Mouse (Mus musculus): ENCODE measurements around the gene Ppp1ca.
A peak's percentile ranks its signal among the peaks of the same experiment; 100 is the strongest.

Ppp1ca gene

GRCm38 (mm10) chr19:4187303-4187702, 4.6 kb upstream of the Ppp1ca start:
- DNase-seq (ENCODE audit: low spot score), result no peak

- no peak for DNase-seq (ENCODE audit: low spot score)
These were observed 2.7 kb upstream of the Ppp1ca start for GRCm38 (mm10) chr19:4189051-4189620.

DNA sequence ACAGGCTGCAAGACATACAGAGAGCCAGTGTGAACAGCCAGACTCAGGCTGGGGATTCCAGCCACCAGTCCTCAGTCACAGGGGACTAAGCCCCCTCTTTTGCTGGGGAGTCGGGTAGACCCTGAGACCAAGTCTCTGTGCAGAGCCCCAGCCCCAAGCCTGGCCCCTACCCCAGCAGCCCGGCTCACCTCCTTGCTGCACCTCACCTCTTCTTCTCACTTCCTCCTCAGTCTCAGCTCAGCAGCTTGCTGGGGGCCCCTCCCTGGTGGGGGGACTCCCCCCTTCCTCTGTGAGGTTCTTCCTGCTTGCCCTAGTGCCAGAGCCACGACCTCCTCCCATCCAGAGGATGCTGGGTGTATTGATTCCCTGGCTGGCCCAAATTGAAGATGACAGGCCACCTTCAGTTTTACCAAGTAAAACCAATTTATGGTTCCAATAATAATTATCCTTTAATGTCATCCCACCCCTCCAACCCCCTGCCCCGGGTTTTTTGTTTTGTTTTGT, 982 bp upstream of the Ppp1ca start, which contains the start of gene Tbc1d10c:
TSS of gene Tbc1d10c (minus strand) at position 454 of the 504 bp plus-strand sequence.
- DNase-seq (ENCODE audit: low spot score), result no peak

DNA sequence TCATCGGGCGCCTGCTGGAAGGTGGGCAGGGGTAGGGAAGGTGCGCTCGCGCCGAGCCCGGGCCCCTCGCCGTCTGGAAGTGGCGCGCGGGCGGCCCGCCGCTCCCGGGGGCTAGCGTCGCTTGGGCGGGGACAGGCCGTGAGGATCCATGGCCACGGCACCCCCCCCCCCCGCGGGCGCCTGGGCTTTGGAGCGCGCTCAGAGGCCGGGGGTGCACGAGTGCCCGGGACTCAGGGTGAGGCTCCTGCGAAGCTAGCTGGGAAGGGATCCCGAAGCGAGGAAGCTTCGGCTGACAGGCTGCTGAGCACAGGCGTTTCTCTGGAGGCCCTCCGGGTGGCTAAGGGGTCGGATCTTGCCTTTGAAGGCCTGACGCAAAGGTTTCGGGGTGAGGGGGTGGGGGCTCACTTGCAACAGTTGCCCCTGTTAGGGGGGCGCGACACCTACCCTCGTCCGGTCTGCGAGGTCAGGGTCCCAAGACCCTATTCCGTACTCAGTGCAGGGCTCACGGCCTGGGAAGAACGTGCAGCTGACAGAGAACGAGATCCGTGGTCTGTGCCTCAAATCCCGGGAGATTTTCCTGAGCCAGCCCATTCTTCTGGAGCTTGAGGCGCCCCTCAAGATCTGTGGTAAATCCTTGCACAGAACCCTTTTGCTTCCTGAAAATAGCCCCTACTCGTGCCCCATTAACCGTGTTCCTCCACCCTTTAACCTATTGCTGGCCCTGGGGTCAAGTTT, 553 bp downstream of the Ppp1ca start:
- DNase-seq (ENCODE audit: low spot score), result no peak

- no peak for DNase-seq (ENCODE audit: low spot score)
These were observed 1.3 kb downstream of the Ppp1ca start for GRCm38 (mm10) chr19:4193129-4193528.

GRCm38 (mm10) chr19:4194021-4194724, 2.3 kb downstream of the Ppp1ca start:
- DNase-seq (ENCODE audit: low spot score), result no peak

GRCm38 (mm10) chr19:4194776-4195650, 3.1 kb downstream of the Ppp1ca start:
- DNase-seq (ENCODE audit: low spot score), result no peak

DNA sequence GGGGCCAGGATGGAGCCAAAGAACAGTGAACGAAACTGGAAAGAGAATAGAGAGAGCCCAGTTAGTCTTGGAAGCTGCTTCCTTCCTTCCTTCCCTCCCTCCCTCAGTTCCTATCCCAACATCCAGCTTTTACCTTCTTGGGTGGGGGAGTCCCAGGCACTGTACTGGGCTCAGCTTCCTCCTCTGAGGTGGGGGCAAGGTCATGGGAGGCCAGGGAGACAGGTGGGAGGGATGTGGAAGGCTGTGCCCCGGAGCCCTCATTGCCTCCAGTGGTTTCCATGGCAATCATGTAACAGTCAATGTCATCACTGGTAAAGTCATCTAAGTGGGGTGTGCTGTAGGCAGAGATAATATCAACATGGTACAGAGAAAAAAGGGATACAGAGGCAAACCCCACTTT, 4.2 kb downstream of the Ppp1ca start:
- no peak for DNase-seq (ENCODE audit: low spot score)

DNA sequence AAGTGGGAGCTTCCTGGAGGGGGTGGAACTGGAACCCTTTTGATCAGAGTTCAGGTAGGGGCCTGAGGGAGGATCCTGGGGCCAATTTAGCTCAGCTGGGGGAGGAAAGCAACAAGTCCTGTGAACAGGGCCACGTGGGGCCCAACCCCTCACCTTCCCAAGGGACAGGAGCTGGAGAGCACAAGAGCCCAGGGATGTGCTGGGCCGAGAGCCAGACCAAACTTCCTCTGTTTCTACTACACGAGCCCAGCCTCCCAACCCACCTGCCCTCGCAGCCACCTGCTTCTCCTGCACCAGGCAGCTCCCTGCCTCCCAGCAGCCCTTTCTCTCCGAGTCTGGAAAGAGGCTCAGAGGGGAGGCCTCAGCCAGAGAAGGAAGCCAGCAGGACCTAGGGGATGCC, 4.7 kb downstream of the Ppp1ca start:
- DNase-seq (ENCODE audit: low spot score), result no peak

GRCm38 (mm10) chr19:4197180-4197579, 5.3 kb downstream of the Ppp1ca start:
- no peak for DNase-seq (ENCODE audit: low spot score)

- peak; percentile 97 for DNase-seq (ENCODE audit: low spot score)
These were observed 9.5 kb downstream of the Ppp1ca start, which contains the start of gene Rad9a for GRCm38 (mm10) chr19:4201291-4201909. Gene Rad9a (minus strand): TSS chr19:4201662.

GRCm38 (mm10) chr19:4202149-4202548, 10.3 kb downstream of the Ppp1ca start:
- no peak for DNase-seq (ENCODE audit: low spot score)

GRCm38 (mm10) chr19:4203148-4203547, 11.3 kb downstream of the Ppp1ca start:
- DNase-seq (ENCODE audit: low spot score), result no peak

GRCm38 (mm10) chr19:4203604-4204326, 11.9 kb downstream of the Ppp1ca start:
- no peak for DNase-seq (ENCODE audit: low spot score)

DNA sequence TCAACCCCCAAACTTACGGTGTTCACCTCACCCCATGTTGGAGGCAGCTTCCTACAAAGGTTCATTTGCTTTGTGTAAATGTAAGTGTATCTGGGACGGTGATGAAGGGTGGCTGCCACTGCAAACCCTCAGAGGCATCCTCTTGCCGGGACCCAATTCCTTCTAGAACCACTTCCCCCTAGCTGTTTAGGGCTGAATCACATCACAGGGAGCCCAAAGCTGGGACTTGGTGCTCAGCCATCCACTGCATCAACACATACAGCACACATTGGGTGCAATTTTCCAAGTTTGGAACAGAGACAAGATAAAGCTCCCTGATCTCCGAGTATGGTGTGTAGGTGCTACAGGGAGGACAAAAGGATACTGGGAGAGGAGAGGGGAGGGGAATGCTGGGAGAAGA, 13.0 kb downstream of the Ppp1ca start:
- no peak for DNase-seq (ENCODE audit: low spot score)

DNA sequence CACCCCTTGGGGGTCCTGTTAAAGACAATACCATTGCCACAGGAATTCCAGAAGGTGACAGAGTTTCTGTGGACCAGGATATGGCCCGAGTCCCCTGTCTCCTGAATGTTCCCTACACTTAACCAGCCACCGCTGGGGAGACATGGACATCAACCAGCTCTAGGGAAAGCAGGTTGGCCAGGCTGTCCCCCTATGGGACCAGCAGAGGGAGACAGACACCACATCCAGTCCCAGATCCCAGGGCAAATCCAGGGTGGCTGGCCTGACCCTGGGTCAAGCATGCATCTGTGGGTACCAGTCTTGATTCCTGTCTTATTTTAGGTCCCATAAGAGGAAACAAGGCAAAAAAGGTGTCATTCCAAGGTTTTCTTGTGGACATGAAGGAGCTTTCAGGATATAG, 15.1 kb downstream of the Ppp1ca start:
- DNase-seq (ENCODE audit: low spot score), result peak; percentile 74

DNA sequence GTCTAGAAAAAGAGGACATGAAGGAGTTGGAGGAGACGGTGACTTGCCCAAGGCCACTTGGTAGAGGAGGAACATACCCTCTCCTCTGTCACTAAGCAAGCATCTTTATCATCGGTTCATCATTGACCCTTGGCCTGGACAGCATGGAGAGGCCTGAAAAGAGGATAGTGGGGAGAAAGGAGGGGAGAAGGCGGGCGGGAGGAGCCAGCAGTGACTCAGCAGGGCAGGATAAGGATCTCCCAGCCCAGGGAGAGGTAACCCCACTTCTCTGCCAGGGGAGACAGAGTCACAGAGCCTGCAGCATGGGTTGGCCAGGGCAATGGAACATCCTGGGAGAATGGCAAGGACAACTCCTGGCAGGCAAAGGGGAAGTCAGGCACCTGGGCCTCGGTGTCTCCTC, 16.7 kb downstream of the Ppp1ca start:
- DNase-seq (ENCODE audit: low spot score), result peak; percentile 17

GRCm38 (mm10) chr19:4211891-4212588, 20.2 kb downstream of the Ppp1ca start:
- no peak for DNase-seq (ENCODE audit: low spot score)

DNA sequence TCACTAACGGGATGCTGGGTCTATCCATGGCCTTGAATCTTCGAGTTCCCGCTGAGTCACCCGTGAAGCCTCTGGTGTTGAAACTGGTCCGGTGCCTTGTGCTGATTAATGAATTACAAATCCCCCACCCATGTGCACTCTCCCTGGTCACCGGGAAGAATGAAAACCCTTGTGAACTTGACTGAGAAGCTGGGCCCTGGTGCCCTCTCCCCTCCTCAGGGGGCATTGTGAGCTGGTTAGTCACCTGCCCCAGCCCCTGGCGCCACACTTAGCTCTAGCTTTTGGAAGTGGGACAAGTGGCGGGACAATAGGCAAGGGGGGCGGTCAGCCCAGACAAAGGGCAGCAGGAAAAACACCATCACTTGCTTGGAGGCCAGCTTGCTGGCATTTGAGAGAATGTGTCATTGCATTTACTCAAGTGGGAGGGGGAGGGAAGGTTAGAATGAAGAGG, 21.7 kb downstream of the Ppp1ca start:
- DNase-seq (ENCODE audit: low spot score), result peak; percentile 58
